In genomic region chr10:12888373-12888772, GRCm38 (mm10) we compare ENCODE assay signal across 9 mouse cellular contexts. TPM values are rescaled to one million over a fixed set of nuclear protein-coding genes. Genes with fewer than 3 reads are reported as not detected.
DNase-seq lines count a peak whose midpoint lies in the region; ATAC-seq and TF ChIP-seq lines count a peak whose summit lies in the region.
"Had no signal": no experiment of that assay in that cellular context is flagged by ENCODE, and none has a peak within 500 bp of the region (broad histone marks: within the 10 kb centered on the region; RNA-seq: fewer than 3 reads in every experiment).

No protein-coding gene starts in this region.

- H3K4me2 ChIP-seq in kidney, embryonic 15.5 days: no peak overlapping the region
- no peak overlapping the region for H3K4me2 ChIP-seq in embryonic facial prominence, embryonic 15.5 days (replicated peaks)
- H3K4me2 ChIP-seq in forebrain, embryonic 12.5 days: no peak overlapping the region

- H3K4me3 ChIP-seq in kidney, embryonic 15.5 days (replicated peaks): no peak overlapping the region
- no peak overlapping the region for H3K4me3 ChIP-seq in embryonic facial prominence, embryonic 15.5 days (replicated peaks)
- no peak overlapping the region for H3K4me3 ChIP-seq in cerebellum, adult 2 months (replicated peaks; ENCODE audit: insufficient read depth, low read depth, low read length)
- no peak overlapping the region for H3K4me3 ChIP-seq in forebrain, embryonic 12.5 days (replicated peaks)

- no peaks in the 10 kb centered on the region for H3K27me3 ChIP-seq in kidney, embryonic 15.5 days
- no peaks in the 10 kb centered on the region for H3K27me3 ChIP-seq in embryonic facial prominence, embryonic 15.5 days
- H3K27me3 ChIP-seq in cerebellum, adult 2 months (ENCODE audit: control insufficient read depth, insufficient read depth, low read length): no peaks in the 10 kb centered on the region
- H3K27me3 ChIP-seq in forebrain, embryonic 12.5 days: no peaks in the 10 kb centered on the region

- no peak for TF ChIP-seq POLR2A in cerebellum, adult 2 months (IDR thresholded peaks at IDR 0.05; ENCODE audit: borderline replicate concordance, insufficient read depth, low read length)

- no peak for DNase-seq in kidney, adult 11 months
- peak; percentile 92 for DNase-seq in CD4-positive helper T cell, adult 2 months (ENCODE audit: low read depth, low spot score)
- DNase-seq in lung, postnatal 25 days (ENCODE audit: low spot score): peak; percentile 55
- DNase-seq in ovary, postnatal 10 days (ENCODE audit: low spot score): no peak
- no peak for DNase-seq in cerebellum, adult 2 months

- no peak overlapping the region for H3K9ac ChIP-seq in kidney, embryonic 15.5 days
- no peak overlapping the region for H3K9ac ChIP-seq in embryonic facial prominence, embryonic 15.5 days
- H3K9ac ChIP-seq in forebrain, embryonic 12.5 days: no peak overlapping the region

- TF ChIP-seq CTCF in cerebellum, adult 2 months (IDR thresholded peaks at IDR 0.05; ENCODE audit: borderline replicate concordance, insufficient read depth, low read depth, low read length): no peak

- 60% methylated on average over 13 of the region's 13 CpGs for WGBS in kidney, embryonic 15.5 days
- WGBS in embryonic facial prominence, embryonic 15.5 days: 60% methylated on average over 13 of the region's 13 CpGs
- 79% methylated on average over 13 of the region's 13 CpGs for WGBS in cerebellum, adult 2 months
- WGBS in forebrain, embryonic 12.5 days: 78% methylated on average over 13 of the region's 13 CpGs

- no peaks in the 10 kb centered on the region for H3K36me3 ChIP-seq in kidney, embryonic 15.5 days
- no peaks in the 10 kb centered on the region for H3K36me3 ChIP-seq in embryonic facial prominence, embryonic 15.5 days
- no peaks in the 10 kb centered on the region for H3K36me3 ChIP-seq in forebrain, embryonic 12.5 days (replicated peaks)

- H3K27ac ChIP-seq in kidney, embryonic 15.5 days: no peak overlapping the region
- H3K27ac ChIP-seq in embryonic facial prominence, embryonic 15.5 days (replicated peaks): no peak overlapping the region
- no peak overlapping the region for H3K27ac ChIP-seq in cerebellum, adult 2 months (ENCODE audit: insufficient read depth, low read length)
- H3K27ac ChIP-seq in forebrain, embryonic 12.5 days: no peak overlapping the region
- H3K27ac ChIP-seq: macrophage had no signal

- no peaks in the 10 kb centered on the region for H3K9me3 ChIP-seq in kidney, embryonic 15.5 days (replicated peaks)
- H3K9me3 ChIP-seq in embryonic facial prominence, embryonic 15.5 days (replicated peaks): no peaks in the 10 kb centered on the region
- no peaks in the 10 kb centered on the region for H3K9me3 ChIP-seq in forebrain, embryonic 12.5 days

- ATAC-seq in kidney, embryonic 15.5 days (replicated peaks; ENCODE audit: low FRiP score): peak; percentile 59; the same call in 1 of the 2 replicates
- ATAC-seq in embryonic facial prominence, embryonic 15.5 days (ENCODE audit: insufficient number of reproducible peaks, low FRiP score, low TSS enrichment, low read depth): peak; percentile 57; the same call in 1 of the 2 replicates
- ATAC-seq in forebrain, embryonic 12.5 days (ENCODE audit: low FRiP score): no peak

- peaks cover 7% of the 10 kb centered on the region for H3K4me1 ChIP-seq in kidney, embryonic 15.5 days
- H3K4me1 ChIP-seq in embryonic facial prominence, embryonic 15.5 days: 0 out of 2 replicates have a peak, but pooled peaks cover 3% of the 10 kb centered on the region
- no peaks in the 10 kb centered on the region for H3K4me1 ChIP-seq in cerebellum, adult 2 months (ENCODE audit: control insufficient read depth, insufficient read depth, low read length)
- H3K4me1 ChIP-seq in forebrain, embryonic 12.5 days: no peaks in the 10 kb centered on the region

RNA-seq across cellular contexts. Expression of gene Utrn, which starts 19.2 kb away (rescaled TPM):
- polyA plus RNA-seq in kidney, embryonic 15.5 days (2015; fragmentation: Nextera tagmentation; extraction: Ambion mirVana): 85.2 and 86.1 TPM in 2 replicates
- 89.8 and 93.2 TPM in 2 replicates for polyA plus RNA-seq in embryonic facial prominence, embryonic 15.5 days (2015; fragmentation: Nextera tagmentation; extraction: Ambion mirVana)
- 32.5 and 33.5 TPM in 2 replicates for polyA plus RNA-seq in cerebellum, adult 2 months (2012; rRNA removed)
- 30.2 and 34.3 TPM in 2 replicates for polyA plus RNA-seq in forebrain, embryonic 12.5 days (2016; fragmentation: Nextera tagmentation; extraction: Ambion mirVana)

Comparison
In these comparisons a context has a peak if more than half of its experiments do, and no peak if none do; other contexts are left out.
1. DNase-seq: peak in CD4-positive helper T cell, adult 2 months (single experiment) and lung, postnatal 25 days (single experiment); none in kidney, adult 11 months (single experiment), ovary, postnatal 10 days (single experiment) and cerebellum, adult 2 months (0 of 2).